Mouse (Mus musculus): ENCODE results near the gene Tmem91.

Tmem91 gene

DNA sequence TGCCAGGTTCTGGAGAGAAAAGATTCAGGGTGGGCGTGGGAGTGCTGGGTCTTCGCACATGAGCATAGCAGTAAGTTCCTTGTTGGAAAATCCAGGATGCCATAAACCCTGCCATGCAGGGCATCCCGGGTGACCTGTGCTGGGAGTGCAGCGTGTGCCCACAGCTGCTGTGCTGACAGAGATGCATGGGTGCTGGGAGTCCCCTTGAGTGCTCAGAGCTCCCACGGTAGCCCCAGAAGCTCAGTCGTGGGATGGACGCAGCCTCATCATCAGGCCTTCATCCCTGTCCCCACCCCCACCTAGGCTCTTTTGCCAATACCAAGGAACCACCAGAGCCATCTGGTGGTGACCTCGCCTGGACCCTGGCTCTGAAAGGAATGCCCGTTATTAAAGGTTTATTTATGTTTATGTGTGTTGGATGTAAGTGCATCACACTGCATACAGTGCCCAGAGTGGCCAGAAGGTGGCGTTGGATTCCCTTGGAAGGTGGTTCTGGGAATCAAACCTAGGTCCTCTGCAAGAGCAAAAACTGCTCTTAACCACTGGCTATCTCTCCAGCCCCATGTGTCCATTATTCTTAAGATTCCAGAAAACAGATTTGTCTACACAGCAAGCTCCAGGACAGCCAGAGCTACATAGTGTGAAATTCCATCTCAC, 49.2 kb downstream of the Tmem91 start:
- DNase-seq (ENCODE audit: low spot score): no peak

DNA sequence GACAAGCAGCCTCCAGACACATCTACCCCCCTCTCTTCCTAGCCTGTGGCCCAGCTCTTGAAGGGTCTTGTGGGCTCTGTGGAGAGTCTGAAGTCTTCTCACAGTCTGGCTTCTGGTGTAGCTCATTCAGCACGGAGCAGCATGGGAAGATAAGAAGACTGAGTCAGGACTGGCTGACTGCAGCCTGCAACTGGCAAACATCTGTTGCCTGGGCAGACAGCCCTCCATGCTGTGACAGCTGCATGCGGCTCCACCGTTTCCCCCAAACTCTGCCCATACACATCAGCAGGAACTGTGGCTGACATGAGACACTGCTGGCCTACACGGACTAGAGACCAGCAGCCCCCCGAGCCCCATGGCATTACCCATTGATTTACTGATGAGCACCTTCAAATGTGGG, 50.1 kb downstream of the Tmem91 start:
- DNase-seq (ENCODE audit: low spot score): no peak

DNA sequence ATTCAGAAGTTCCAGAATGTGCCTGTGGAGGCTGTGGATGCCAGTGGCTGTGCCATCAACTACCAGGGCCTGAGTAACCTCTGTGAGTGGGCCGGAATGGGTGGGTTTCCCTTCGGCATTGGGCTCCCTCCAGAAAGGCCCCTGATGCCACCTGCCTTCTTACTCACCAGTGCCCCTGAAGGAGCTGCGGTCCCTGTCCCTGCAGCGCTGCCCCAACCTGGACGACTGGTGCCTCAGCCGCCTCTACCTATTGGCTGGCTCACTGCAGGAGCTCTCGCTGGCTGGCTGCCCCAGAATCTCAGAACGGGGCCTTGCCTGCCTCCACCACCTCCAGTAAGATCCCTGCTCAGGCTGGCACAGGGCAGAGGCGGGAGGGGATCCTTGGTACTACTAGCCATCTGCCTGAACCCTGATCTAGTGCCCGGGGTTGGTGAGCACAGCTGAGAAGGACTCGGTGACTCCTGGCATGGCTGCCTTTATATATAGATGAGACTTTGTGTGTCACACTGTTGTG, 51.1 kb downstream of the Tmem91 start:
- DNase-seq (ENCODE audit: low spot score): no peak

- DNase-seq (ENCODE audit: low spot score): no peak
Observed at GRCm38 (mm10) chr7:25620751-25621150, 54.2 kb downstream of the Tmem91 start.

GRCm38 (mm10) chr7:25620101-25620500, 54.9 kb downstream of the Tmem91 start:
- no peak for DNase-seq (ENCODE audit: low spot score)

DNA sequence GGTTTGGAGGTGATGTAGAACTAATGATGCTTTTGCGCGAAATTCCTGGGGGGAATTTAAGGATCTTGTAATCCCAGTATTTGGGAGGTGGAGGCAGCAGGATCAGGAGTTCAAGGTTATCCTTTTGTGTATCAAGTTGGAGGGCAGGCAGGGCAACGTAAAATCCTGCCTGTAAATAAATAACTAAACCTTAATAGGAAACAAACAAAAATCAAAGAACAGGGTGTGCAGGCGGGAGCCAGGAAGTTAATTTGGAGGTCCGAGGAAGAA, 55.3 kb downstream of the Tmem91 start:
- no peak for DNase-seq (ENCODE audit: low spot score)
